Mouse (Mus musculus): ENCODE results near the gene Rab4b.

The Rab4b gene

DNA sequence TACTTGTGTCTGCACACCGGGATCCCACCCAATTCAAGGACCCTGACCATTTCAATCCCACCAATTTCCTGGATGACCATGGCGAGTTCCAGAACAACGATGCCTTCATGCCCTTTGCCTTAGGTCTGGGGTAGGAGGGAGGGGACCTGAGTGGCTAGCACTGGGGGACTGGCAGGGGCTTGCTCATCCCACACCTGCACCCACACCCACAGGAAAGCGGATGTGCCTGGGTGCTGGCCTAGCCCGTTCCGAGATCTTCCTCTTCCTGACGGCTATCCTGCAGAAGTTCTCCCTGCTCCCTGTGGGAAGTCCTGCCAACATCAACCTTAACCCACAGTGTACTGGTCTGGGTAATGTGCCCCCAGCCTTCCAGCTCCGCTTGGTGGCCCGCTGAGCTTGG, 20.5 kb downstream of the Rab4b start:
- DNase-seq = no peak

DNA sequence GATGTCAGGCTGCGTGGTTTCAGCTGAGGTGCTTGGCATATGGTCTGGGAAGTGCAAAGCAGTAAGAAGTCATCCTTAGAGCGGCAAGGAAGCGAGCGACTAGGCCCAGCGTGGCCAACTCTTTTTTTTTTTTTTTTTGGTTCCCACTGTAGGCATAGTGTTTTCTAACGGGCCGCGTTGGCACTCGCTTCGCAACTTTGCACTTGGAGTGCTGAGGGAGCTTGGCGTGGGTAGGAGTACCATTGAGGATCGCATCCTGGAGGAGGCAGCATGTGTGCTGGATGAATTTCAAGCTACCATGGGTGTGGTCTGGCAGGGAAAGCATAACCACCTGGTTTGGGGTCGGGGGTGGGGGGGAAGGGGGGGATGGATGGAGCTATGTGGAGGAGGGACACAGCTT, 22.7 kb downstream of the Rab4b start:
- DNase-seq = no peak

DNA sequence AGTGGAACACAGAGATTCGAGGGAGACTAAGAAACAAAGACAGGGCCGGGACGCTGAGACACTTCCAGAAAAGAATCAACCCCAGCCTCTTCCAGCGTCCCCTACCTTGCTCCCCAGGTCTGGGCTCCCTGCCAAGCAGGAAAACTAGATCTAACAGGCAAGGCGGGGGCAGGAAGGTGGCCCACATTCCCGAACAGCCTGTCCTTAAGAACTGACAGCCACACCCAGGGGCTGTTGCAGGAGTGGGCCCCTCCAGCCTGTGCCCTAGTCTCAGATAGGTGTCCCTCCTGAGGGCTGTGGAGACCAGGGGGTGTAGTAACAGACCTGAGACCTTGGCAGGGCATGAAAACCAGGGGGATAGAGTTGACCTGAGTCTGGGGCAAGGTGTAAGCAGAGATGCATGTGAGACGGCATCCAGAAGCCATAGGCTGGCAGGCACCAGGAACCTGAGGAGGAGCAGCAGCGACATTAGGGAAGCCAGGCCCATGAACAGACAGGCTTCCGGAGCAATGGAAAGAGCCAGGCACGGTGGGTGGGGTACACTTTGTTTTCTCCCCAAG, 25.4 kb downstream of the Rab4b start, which contains the start of gene Cyp2t4:
Cyp2t4 (plus strand) TSS at position 510 of the 560 bp plus-strand sequence.
- no peak for DNase-seq

DNA sequence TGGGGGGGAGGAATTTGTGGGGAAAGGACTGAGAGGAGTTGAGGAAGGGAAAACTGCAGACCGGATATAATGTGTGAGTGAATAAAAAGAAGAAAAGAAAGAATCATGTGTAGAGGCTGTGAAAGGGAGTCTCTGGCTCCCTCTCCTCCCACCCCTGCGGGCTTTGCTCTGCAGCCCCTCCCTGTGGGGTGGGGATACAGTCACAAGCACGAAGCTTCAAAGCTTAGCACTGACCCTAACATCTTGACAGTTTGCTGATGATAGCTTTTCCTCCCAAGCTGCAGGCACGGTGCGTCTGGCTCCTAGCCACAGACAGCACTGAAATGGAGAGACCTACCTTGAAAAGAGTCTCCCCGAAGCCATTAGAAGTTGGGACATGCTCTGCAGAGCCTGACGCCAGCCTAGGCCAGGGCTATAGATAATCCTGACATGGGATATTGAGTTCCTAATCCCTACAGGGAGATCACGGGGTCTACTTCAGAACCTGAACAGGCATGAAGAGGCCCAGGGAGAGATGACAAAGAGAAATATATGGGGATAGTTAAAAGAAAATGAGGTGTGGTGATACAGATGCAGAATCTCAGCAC, 42.2 kb downstream of the Rab4b start:
- no peak for DNase-seq

DNA sequence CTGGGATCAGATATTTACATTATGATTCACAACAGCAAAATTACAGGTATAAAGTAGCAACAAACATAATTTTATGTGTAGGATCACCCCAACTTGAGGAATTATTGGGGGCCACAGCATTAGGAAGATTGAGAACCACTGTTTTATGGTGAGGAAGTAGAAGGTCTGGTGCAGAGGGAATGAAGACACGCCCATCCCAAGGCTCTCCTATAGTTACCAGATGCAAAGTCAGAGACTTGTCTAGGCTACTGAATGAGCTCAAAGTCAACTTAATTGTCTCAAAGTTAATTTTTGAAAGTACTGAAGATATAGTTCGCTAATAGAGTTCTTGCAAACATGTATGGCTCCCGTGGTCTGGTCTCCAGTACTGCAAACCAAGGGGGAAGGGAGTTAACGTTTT, 44.9 kb downstream of the Rab4b start:
- no peak for DNase-seq

DNA sequence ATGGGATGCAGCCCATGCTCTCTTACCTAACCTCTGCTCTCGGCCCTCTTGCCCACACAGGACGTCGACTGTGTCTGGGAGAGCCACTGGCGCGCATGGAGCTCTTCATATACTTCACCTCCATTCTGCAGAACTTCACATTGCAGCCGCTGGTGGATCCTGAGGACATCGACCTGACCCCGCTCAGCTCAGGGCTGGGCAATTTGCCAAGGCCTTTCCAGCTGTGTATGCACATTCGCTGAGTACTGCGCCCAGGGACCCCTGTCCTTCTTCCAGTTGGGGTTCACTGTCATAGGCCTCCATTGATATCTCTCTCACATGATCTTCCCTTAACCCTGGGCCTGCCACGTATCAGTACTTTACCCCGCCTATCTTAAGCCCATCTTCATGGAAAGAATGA, 45.5 kb downstream of the Rab4b start:
- no peak for DNase-seq

DNA sequence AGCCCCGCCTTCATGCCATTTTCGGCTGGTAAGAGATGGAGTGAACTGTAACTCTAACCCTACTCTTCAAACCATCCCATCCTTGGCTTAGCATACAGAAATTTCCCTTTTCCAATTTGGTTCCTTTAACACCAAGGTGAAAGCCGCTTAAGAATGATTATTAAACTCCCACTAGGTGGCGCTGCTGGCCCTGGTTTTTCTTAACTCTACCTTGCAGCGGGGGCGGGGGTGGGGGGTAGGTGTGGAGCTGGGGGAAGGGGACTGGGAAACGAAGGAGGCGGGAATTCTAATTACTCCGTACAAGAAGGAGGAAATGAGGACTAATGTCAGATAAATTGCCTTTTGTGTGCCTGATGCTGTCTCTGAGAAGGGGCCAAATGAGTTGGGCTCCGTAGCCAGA, 46.1 kb downstream of the Rab4b start:
- peak; percentile 73 for DNase-seq

DNA sequence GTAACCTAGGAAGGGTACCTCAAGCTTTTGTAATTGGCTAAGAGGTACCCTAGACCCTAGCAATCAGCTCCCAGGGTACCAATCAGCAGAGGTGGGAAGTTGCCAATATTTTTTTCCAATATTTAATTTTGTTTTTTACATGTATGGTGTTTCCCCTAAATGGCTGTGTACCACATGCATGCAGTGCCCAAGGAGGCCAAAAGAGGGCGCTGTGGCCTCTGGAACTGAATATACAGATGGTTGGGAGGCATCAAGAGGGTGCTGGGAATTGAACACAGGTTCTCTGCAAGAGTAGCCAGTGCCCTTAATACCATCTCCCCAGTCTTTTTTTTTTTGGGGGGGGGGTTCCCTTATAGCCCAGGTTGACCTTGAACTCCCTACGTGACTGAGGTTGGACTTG, 47.3 kb downstream of the Rab4b start:
- DNase-seq = no peak

DNA sequence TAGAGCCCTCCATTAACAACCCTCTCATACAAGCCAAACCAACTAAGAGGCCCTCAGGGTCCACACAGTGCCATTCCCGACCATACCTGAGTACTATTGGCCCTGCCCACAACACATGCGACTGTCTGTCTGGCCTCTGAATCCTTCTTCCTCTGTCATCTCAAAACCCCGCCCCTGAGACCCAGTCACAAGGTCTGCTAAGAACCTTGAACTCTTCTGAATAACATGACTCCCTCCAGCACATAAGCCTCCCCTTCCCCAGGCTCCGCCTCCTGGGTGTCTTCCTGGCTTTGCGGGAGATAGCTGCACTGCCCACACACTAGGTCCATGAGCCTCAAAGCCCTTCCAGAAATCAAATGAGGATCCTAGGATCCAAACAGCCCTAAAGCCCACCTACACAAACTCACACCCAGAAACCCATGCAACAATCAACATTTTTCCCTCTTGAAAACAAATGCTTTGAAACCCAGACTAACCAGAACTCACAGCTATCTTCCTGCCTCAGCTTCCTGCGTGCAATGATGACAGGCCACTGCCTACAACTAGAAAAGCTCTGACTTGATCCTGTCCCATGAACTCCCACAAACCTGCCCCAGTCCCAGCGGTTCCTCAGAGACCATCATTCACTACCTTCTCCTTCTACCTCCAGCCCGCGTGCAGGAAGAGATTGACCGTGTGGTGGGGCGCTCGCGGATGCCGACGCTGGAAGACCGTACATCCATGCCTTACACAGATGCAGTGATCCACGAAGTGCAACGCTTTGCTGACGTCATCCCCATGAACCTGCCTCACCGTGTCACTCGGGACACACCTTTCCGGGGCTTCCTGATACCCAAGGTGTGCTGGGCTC, 48.0 kb downstream of the Rab4b start:
- DNase-seq = no peak

DNA sequence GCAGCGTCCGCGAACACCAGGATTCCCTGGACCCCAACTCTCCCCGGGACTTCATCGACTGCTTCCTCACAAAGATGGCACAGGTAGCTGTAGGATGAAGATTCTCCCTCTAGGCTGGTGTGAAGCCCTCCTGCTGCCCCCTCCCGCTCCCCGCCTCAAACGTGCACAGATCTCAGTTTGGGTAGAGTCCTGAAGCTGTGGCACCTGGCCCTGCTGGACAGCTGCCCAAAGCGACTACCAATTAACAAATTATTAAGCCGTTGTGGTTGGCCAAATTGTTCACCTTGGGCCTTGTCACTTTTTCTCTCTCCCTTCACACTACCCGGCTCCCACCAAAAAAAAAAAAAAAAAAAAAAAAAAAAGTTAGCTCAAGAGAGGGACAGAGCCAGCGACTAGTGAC, 48.9 kb downstream of the Rab4b start:
- DNase-seq = no peak

DNA sequence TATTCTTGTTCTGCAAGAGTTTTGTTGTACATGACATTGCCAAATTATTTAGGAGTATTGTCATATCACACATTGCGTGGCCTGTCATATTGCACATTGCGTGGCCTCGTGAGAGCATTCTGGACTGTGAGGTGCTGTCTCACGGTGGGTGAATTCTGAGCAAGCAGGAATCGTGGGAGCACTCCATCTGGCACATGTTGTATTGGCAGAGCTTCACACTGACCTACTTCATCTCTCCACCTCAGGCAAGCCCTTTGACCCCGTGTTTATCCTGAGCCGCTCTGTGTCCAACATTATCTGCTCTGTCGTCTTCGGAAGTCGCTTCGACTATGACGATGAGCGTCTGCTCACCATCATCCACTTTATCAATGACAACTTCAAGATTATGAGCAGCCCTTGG, 49.8 kb downstream of the Rab4b start:
- DNase-seq = no peak

DNA sequence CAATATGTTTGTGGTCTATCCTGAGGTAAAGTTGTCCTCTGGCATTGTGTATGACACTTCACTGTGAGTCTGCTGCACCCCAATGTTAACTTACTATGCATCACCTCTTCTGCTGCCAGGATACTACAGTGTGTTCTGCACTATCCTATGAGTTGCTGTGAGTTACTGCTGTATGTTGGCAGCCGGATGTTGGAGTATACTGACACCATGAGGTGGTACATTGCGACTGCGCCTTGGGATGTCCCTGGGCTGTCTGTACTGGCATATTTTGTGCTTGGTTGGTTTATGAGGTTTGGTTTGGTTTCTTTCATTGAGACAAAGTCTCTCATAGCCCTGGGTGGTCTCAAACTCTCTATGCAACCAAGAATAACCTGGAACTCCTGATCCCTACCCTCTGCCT, 50.5 kb downstream of the Rab4b start:
- DNase-seq = peak; percentile 42

DNA sequence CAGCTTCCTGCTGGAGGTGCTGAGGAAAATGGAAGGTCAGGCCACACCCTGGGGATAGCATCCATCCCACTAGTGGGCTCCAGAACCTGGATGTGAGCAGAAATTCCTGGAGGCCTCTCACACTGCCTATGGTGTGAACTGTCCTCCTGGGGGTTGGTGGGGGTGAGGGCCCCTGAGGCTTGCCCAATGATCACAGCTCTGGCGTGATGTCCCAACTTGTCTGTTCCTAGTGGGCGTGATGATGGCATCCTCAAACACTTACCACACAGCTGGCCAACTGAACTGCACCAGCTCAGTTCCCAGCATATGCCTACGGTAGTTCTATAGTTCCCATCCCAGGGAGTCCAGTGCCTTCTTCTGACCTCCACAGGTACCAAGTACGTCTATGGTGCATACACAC, 53.7 kb downstream of the Rab4b start:
- DNase-seq = no peak

DNA sequence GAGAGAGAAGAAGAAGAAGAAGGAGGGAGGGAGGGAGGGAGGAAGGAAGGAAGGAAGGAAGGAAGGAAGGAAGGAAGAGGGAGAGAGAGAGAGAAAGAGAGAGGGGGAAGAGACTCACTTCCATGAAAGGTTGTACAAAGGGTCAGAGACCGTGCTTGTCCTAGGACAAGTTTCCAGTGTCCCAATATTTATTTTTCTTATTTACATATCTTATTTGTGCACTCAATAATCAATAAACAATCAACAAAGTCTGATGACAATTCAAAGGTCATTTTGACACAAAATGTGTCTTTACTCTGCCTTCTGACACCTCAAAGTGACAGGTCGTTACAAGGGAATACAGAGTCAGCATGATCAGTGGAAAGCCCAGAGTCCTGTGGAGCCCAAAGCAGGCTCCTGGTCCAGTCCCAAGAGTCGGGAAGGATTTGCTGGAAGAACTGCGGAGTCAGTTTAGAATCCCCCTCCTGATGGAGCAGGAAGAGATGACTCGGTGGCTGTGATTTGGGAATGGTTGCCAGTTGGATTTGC, 54.3 kb downstream of the Rab4b start:
- no peak for DNase-seq

DNA sequence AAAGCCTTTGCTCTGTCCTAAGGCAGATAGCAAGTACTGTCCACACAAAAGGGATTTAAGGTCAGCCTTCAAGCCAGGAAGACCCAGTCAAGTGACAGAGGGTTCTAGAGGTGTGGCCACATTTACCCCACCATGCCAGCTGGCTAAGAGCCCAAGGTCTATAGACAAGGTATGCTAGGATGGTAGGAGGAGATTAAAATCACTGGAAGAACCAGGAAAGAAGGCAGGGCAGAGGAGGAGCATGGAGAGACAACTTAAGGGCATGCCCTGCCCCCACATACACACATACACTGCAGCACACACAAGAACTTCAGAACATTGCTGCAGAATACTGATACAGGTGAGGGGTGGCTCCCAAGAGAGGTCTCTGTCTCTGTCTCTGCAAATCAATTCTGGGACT, 59.0 kb downstream of the Rab4b start, which contains the start of gene Cyp2f2:
Cyp2f2 (plus strand) TSS at position 234 of the 400 bp plus-strand sequence.
- no peak for DNase-seq

Data from embryo, embryonic 11 days (tissue).